8 mouse cellular contexts compared by ENCODE assay signal in genomic region chr5:124186981-124187507, GRCm38 (mm10).
DNase-seq lines count a peak whose midpoint lies in the region; ATAC-seq lines count a peak whose summit lies in the region.

No protein-coding gene starts in this region.

- H3K4me1 ChIP-seq in heart, embryonic 16.5 days (ENCODE audit: control insufficient read depth, insufficient read depth, low read length): peaks cover 73% of the 10 kb centered on the region
- peaks cover 48% of the 10 kb centered on the region for H3K4me1 ChIP-seq in neural tube, embryonic 14.5 days (ENCODE audit: control insufficient read depth, insufficient read depth, low read length)

- H3K4me2 ChIP-seq in heart, embryonic 16.5 days (ENCODE audit: low read depth, low read length): peak overlapping the region; percentile 55
- peak overlapping the region; percentile 56 for H3K4me2 ChIP-seq in neural tube, embryonic 14.5 days (ENCODE audit: low read depth, low read length)

- intact Hi-C loops in heart, postnatal 10 days (cut with DNase I): no loop called here

- H3K36me3 ChIP-seq in heart, embryonic 16.5 days (ENCODE audit: control insufficient read depth, insufficient read depth): no peaks in the 10 kb centered on the region
- no peaks in the 10 kb centered on the region for H3K36me3 ChIP-seq in neural tube, embryonic 14.5 days (ENCODE audit: control insufficient read depth, insufficient read depth, low read length)

- peak overlapping the region; percentile 68 for H3K9ac ChIP-seq in heart, embryonic 16.5 days (ENCODE audit: low read length)
- peak overlapping the region; percentile 22 for H3K9ac ChIP-seq in neural tube, embryonic 14.5 days (replicated peaks; ENCODE audit: low read depth, low read length)

- no peaks in the 10 kb centered on the region for H3K9me3 ChIP-seq in heart, embryonic 16.5 days (replicated peaks; ENCODE audit: control insufficient read depth, low read length)
- H3K9me3 ChIP-seq in neural tube, embryonic 14.5 days (ENCODE audit: control insufficient read depth, low read length): no peaks in the 10 kb centered on the region

- peak overlapping the region; percentile 39 for H3K4me3 ChIP-seq in heart, embryonic 16.5 days (ENCODE audit: low read length)
- H3K4me3 ChIP-seq in neural tube, embryonic 14.5 days (ENCODE audit: low read depth, low read length): peak overlapping the region; percentile 26

- no peaks in the 10 kb centered on the region for H3K27me3 ChIP-seq in heart, embryonic 16.5 days (ENCODE audit: control insufficient read depth, insufficient read depth, low read length)
- no peaks in the 10 kb centered on the region for H3K27me3 ChIP-seq in neural tube, embryonic 14.5 days (ENCODE audit: control insufficient read depth, insufficient read depth, low read length)

- peak; percentile 94 for DNase-seq in heart, adult 11 months
- no peak for DNase-seq in heart, postnatal 10 days
- peak; percentile 80 for DNase-seq in cerebellum, adult 9-11 months
- DNase-seq in left cerebral cortex, adult 8-10 months (ENCODE audit: low spot score in 2 of 2): peak; percentile 58 to 81
- DNase-seq in adrenal gland, postnatal 4 days (ENCODE audit: low spot score in 2 of 2): no peak
- no peak for DNase-seq in gastrocnemius, postnatal 4 days (ENCODE audit: low spot score in 2 of 2)

- peak; percentile 34; the same call in 1 of the 2 replicates for ATAC-seq in heart, embryonic 16.5 days (replicated peaks; ENCODE audit: extremely low read depth, insufficient read depth, low FRiP score)
- peak; percentile 78 for ATAC-seq in neural tube, embryonic 14.5 days (ENCODE audit: low read depth)

- WGBS in heart, embryonic 16.5 days: 18% methylated on average over 21 of the region's 22 CpGs
- WGBS in neural tube, embryonic 14.5 days: 3% methylated on average over 17 of the region's 22 CpGs

- peak overlapping the region; percentile 95 for H3K27ac ChIP-seq in heart, embryonic 16.5 days (ENCODE audit: low read length)
- H3K27ac ChIP-seq in neural tube, embryonic 14.5 days (ENCODE audit: low read depth, low read length): peak overlapping the region; percentile 85

Comparison
In these comparisons a context has a peak if more than half of its experiments do, and no peak if none do; other contexts are left out.
1. DNase-seq: peak in heart, adult 11 months (single experiment), cerebellum, adult 9-11 months (single experiment) and left cerebral cortex, adult 8-10 months (2 of 2); none in heart, postnatal 10 days (0 of 2), adrenal gland, postnatal 4 days (0 of 2) and gastrocnemius, postnatal 4 days (0 of 2).